Mouse (Mus musculus) liver, embryonic 14.5 days (tissue): ENCODE data around the gene Fbf1. TPM values are rescaled to one million over a fixed set of nuclear protein-coding genes. Genes with fewer than 3 reads are reported as not detected.

Source experiments
- ATAC-seq: fragments of 200-750 bp; cut with Nextera tagmentation; 2 replicates; pipeline ENCODE4 v1.8.0; 2017; ENCODE audit warnings: moderate number of reproducible peaks, mild to moderate bottlenecking, moderate library complexity; ENCODE audit not compliant: insufficient read depth
- DNase-seq, 3 experiments: peaks; one replicate each; pipeline ENCODE4 v3.0.0-alpha.2; 2012 to 2013; ENCODE audit warnings: low read depth in 3 of 3, low spot score in 3 of 3
- H3K27ac ChIP-seq: fragments of 300-500 bp; sonication (generic); 2 replicates; pipeline ENCODE4 v1.5.1; 2014; ENCODE audit warnings: moderate library complexity, mild to moderate bottlenecking, control low read depth, inconsistent platforms
- H3K27me3 ChIP-seq: fragments of 300-500 bp; sonication (generic); 2 replicates; pipeline ENCODE4 v1.6.1; 2014; ENCODE audit warnings: mild to moderate bottlenecking, low read length, moderate library complexity; ENCODE audit not compliant: control insufficient read depth, insufficient read depth
- H3K36me3 ChIP-seq: fragments of 300-500 bp; sonication (generic); replicated peaks from 2 replicates; pipeline ENCODE4 v1.6.1; 2014; ENCODE audit warnings: low read depth; ENCODE audit not compliant: control insufficient read depth, insufficient read depth
- H3K4me1 ChIP-seq, 2 experiments: fragments of 200-500 bp in 1 of 2; fragments of 300-500 bp in 1 of 2; sonication (generic) in 1 of 2; replicated peaks; 2 replicates each; pipeline ENCODE4 v1.6.1; 2012 to 2014; ENCODE audit warnings: antibody characterized with exemption in 1 of 2, inconsistent platforms in 1 of 2, low read length in 1 of 2; ENCODE audit not compliant: control insufficient read depth in 2 of 2, insufficient read depth in 2 of 2
- H3K4me2 ChIP-seq: fragments of 300-500 bp; sonication (generic); 2 replicates; pipeline ENCODE4 v1.6.1; 2014; ENCODE audit warnings: low read depth, mild to moderate bottlenecking, control low read depth, moderate library complexity
- H3K4me3 ChIP-seq, 2 experiments: fragments of 200-500 bp in 1 of 2; fragments of 300-500 bp in 1 of 2; sonication (generic) in 1 of 2; 2 replicates each; pipeline ENCODE4 v1.5.1; 2012 to 2014; ENCODE audit warnings: low read depth in 2 of 2, low read length in 2 of 2, mild to moderate bottlenecking in 2 of 2, control low read depth in 1 of 2, inconsistent platforms in 1 of 2, moderate library complexity in 1 of 2; ENCODE audit not compliant: insufficient read depth in 1 of 2
- H3K9ac ChIP-seq: fragments of 300-500 bp; sonication (generic); replicated peaks from 2 replicates; pipeline ENCODE4 v1.6.1; 2014; ENCODE audit warnings: mild to moderate bottlenecking, control low read depth, moderate library complexity
- H3K9me3 ChIP-seq: fragments of 300-500 bp; sonication (generic); 2 replicates; pipeline ENCODE4 v1.6.1; 2016; ENCODE audit warnings: low read length, mixed read lengths; ENCODE audit not compliant: control insufficient read depth
- CTCF ChIP-seq: IDR thresholded peaks from 2 replicates; pipeline ENCODE4 v1.5.1; 2016; ENCODE audit warnings: antibody characterized with exemption, low read depth, control low read depth
- EP300 ChIP-seq: IDR thresholded peaks from 2 replicates; pipeline ENCODE4 v1.6.1; 2016; ENCODE audit warnings: antibody characterized with exemption, low read depth
- WGBS: fragments of 180-500 bp; shearing (Covaris S2); extraction: QIAGEN DNeasy Blood & Tissue Kit; methylation state at CpG from one replicate; pipeline ENCODE4 v1.1.7; 2014; ENCODE audit not compliant: insufficient replicate concordance; 5-methylcytosine and 5-hydroxymethylcytosine counted together
- polyA plus RNA-seq, 2 experiments: library from polyadenylated mRNA; depleted of rRNA in 1 of 2; stranded (reverse) in 1 of 2; unstranded in 1 of 2; fragments of >200 nt; fragmentation: Nextera tagmentation in 1 of 2; extraction: Ambion mirVana in 1 of 2; gene quantifications; 2 replicates each; pipeline versions ENCODE4 v1.2.1 to v1.2.3; 2012 to 2014

Fbf1 gene
- polyA plus RNA-seq, 2 experiments = 3.5 to 8.7 TPM

DNA sequence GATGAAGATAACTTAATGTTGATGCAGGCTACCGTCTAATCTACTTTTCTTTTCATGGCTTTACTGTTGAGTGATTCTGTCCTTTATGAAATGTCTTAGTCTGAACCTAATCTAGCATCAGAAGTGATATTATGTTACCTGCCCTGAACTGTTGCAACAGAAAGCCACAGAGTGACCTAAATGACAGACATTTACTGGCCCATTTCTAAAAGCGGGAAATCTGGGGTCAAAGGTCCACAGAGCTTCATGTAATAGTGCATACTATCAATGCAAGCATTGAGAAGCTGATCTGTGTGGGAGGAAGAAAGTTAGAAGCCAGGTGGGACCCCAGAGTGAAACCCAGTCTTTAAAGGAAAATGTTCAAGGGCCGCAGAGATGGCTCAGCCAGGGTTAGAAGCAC lies 35.2 kb upstream of the Fbf1 start:
- Histone ChIP-seq H3K27ac (no peak overlapping the region), H3K36me3 (no peaks in the 10 kb centered on the region), H3K4me1 (peaks cover 3 to 6% of the 10 kb centered on the region in 2 experiments; a peak in 3 of 4 replicates), H3K9ac (no peak overlapping the region), H3K4me3 (no peak overlapping the region), H3K4me2 (no peak overlapping the region), H3K27me3 (no peaks in the 10 kb centered on the region), H3K9me3 (no peaks in the 10 kb centered on the region)
- ATAC-seq (no peak), DNase-seq (no peak)
- TF ChIP-seq CTCF = no peak
- TF ChIP-seq EP300 = no peak
- 83% methylated on average over 3 of the region's 3 CpGs for WGBS

DNA sequence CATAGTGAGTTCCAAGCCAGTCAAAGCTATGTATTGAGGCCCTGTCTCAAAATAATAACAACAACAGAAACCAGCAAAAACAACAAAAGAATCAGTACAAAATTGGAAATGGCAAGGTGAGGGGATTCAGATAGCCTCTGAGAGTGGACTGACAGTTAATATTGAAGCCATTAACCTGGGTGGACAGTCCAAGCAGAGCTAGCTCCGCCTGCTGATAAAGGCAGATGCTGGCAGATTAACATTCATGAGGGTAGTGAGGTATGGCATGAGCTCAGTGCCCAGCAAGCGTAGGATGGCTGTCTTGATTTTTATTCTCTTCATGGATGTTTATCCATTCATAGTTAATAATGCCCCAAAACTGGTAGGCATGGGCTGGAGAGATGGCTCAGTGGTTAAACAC lies 33.2 kb upstream of the Fbf1 start:
- ATAC-seq (no peak), DNase-seq (no peak)
- Histone ChIP-seq H3K4me2 (no peak overlapping the region), H3K4me1 (peaks cover 6 to 10% of the 10 kb centered on the region in 2 experiments; a peak in 3 of 4 replicates), H3K27me3 (no peaks in the 10 kb centered on the region), H3K4me3 (no peak overlapping the region), H3K9ac (no peak overlapping the region), H3K27ac (no peak overlapping the region), H3K9me3 (no peaks in the 10 kb centered on the region), H3K36me3 (no peaks in the 10 kb centered on the region; the same call in 1 of the 2 replicates)
- TF ChIP-seq EP300 (no peak), CTCF (no peak)
- 77% methylated on average over 2 of the region's 2 CpGs for WGBS

DNA sequence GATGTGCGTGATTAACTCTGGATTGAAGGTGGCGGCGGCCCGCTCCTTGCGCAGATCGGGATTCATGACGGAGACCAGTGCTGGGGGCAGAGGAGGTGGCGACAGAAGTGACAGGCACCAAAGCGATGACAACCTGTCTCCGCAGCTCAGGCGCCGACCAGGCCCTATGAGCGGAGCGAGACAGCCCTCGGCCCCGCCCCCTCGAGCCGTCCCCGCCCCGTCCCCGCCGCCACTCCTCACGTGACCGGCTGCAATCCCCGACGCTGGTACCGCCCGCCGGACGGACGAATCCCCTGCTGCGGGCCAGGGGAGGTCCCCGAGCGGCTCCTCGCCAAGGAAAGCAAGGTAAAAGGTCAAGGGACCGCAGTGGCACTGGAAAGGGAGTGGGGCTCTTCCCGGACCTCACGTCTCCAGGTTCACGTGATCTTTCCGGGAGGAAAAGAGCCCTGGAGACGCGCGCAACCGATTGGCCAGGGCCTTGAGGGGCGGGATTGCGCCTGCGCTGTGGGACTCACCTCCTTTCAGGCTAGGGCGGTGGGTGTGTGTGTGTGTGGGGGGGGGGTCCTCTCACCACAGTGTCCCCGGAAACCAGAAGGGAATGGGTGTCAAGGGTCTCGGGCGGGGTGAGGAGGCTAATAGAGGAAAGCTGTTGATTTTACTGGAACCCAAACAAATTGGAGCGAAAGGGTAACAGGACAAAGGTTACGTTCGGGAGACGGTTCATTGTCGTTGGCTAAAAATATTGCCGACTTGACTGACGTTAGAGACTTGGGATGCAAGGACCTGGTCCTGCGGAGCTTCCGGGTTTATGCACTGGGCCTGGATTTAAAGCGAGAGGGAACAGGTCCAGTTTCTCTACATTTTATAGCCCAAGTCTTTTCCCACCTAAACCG lies 30.9 kb upstream of the Fbf1 start, which contains the start of the genes Ten1 and Acox1:
Ten1 (plus strand) TSS at position 217 of the 893 bp plus-strand sequence.
Acox1 (minus strand) TSS at position 407 of the 893 bp plus-strand sequence.
- H3K27me3 ChIP-seq = no peaks in the 10 kb centered on the region

DNA sequence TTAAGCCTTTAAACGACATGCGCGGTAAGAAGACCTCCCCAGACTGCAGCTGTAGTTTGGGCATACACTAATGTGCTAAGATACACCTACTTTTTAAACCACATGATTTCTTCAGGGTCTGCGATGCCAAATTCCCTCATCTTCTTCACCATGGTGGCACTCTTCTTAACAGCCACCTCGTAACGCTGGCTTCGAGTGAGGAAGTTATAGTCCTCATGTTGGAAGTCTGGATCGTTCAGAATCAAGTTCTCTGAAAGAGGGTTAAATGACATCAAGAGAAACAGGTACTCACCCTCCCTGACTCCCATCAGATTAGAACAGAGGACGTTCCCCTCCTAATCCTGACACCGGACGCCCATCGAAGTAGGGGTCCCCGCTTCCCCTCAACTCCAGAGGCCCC lies 30.2 kb upstream of the Fbf1 start:
- Histone ChIP-seq H3K4me1 (peaks cover 17 to 24% of the 10 kb centered on the region in 2 experiments), H3K9me3 (no peaks in the 10 kb centered on the region), H3K36me3 (no peaks in the 10 kb centered on the region; the same call in 1 of the 2 replicates), H3K27me3 (no peaks in the 10 kb centered on the region), H3K4me2 (peak overlapping the region; percentile 90), H3K27ac (peak overlapping the region; percentile 70), H3K4me3 (peak overlapping the region; percentile 68 to 95), H3K9ac (peak overlapping the region; percentile 87)
- WGBS = 18% methylated on average over 13 of the region's 13 CpGs
- ATAC-seq = peak; percentile 8; the same call in 1 of the 2 replicates
- TF ChIP-seq CTCF (no peak), EP300 (no peak)
- DNase-seq = no peak

More for the DNA sequence above, 30.9 kb upstream of the Fbf1 start, which contains the start of the genes Ten1 and Acox1:
- TF ChIP-seq CTCF (0 out of 2 replicates have a peak, but pooled peaks have one; percentile 2), EP300 (peak; percentile 5; the same call in 1 of the 2 replicates)
- Histone ChIP-seq H3K36me3 (no peaks in the 10 kb centered on the region; the same call in 1 of the 2 replicates), H3K27ac (peak within 1 kb of the TSS; percentile 70), H3K4me3 (peak within 1 kb of the TSS; percentile 68 to 95), H3K9me3 (no peaks in the 10 kb centered on the region), H3K4me1 (peaks cover 17 to 24% of the 10 kb centered on the region in 2 experiments), H3K4me2 (peak within 1 kb of the TSS; percentile 90), H3K9ac (peak within 1 kb of the TSS; percentile 87)
- DNase-seq = peak; percentile 81 to 88 (median 84)
- WGBS = under 1% methylated on average over 62 of the region's 62 CpGs
- peak; percentile 95 for ATAC-seq

DNA sequence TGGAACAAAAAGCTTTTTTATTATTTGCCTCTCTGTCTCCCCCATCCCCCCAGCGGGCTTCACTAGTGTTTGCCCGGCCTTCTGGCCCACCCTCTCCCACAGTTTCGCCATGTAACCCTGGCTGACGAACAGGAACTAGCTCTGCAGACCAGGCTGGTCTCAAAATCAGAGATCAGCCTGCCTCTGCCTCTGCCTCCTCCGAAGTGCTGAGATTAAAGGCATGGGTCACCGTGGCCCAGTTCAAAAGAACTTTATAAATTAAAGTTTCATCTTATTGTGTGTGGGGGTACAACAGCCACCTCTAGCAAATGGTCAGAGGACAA lies 29.6 kb upstream of the Fbf1 start:
- Histone ChIP-seq H3K4me1 (peaks cover 17 to 24% of the 10 kb centered on the region in 2 experiments), H3K9ac (peak overlapping the region; percentile 87), H3K27ac (no peak overlapping the region)

More for the DNA sequence above, 29.6 kb upstream of the Fbf1 start:
- TF ChIP-seq CTCF (no peak), EP300 (no peak)
- DNase-seq = no peak
- Histone ChIP-seq H3K4me3 (peak overlapping the region in 1 of 2 experiments; percentile 68; a peak in 3 of 4 replicates), H3K27me3 (no peaks in the 10 kb centered on the region), H3K36me3 (no peaks in the 10 kb centered on the region; the same call in 1 of the 2 replicates), H3K4me2 (peak overlapping the region; percentile 90), H3K9me3 (no peaks in the 10 kb centered on the region)
- 76% methylated on average over 6 of the region's 6 CpGs for WGBS
- ATAC-seq = no peak
